Mouse (Mus musculus) limb, embryonic 12.5 days (tissue): ENCODE measurements around the gene Ugcg. TPM values are rescaled to one million over a fixed set of nuclear protein-coding genes. Genes with fewer than 3 reads are reported as not detected.
"Not testable (repeated sequence)": the region's sequence is repeated elsewhere in the genome, so short reads cannot be mapped to it uniquely, and the experiment has no call there.

Source experiments
- ATAC-seq: fragments of 200-750 bp; cut with Nextera tagmentation; 2 replicates; pipeline ENCODE4 v1.8.0; 2017; ENCODE audit warnings: low read depth, moderate TSS enrichment; ENCODE audit not compliant: insufficient number of reproducible peaks, insufficient read depth, low FRiP score, low TSS enrichment
- H3K27ac ChIP-seq: fragments of 300-500 bp; sonication (generic); 2 replicates; pipeline ENCODE4 v1.5.1; 2016; ENCODE audit warnings: mild to moderate bottlenecking, moderate library complexity
- H3K27me3 ChIP-seq: fragments of 300-500 bp; sonication (generic); 2 replicates; pipeline ENCODE4 v1.6.1; 2016; ENCODE audit warnings: mild to moderate bottlenecking, moderate library complexity
- H3K36me3 ChIP-seq: fragments of 300-500 bp; sonication (generic); 2 replicates; pipeline ENCODE4 v1.6.1; 2016; ENCODE audit warnings: mild to moderate bottlenecking, moderate library complexity
- H3K4me1 ChIP-seq: fragments of 300-500 bp; sonication (generic); replicated peaks from 2 replicates; pipeline ENCODE4 v1.6.1; 2016
- H3K4me2 ChIP-seq: fragments of 300-500 bp; sonication (generic); 2 replicates; pipeline ENCODE4 v1.6.1; 2016; ENCODE audit warnings: mild to moderate bottlenecking, moderate library complexity
- H3K4me3 ChIP-seq: fragments of 300-500 bp; sonication (generic); replicated peaks from 2 replicates; pipeline ENCODE4 v1.5.1; 2016; ENCODE audit warnings: mild to moderate bottlenecking
- H3K9ac ChIP-seq: fragments of 300-500 bp; sonication (generic); replicated peaks from 2 replicates; pipeline ENCODE4 v1.6.1; 2016; ENCODE audit warnings: mild to moderate bottlenecking, moderate library complexity
- H3K9me3 ChIP-seq: fragments of 300-500 bp; sonication (generic); 2 replicates; pipeline ENCODE4 v1.6.1; 2016; ENCODE audit warnings: mild to moderate bottlenecking, moderate library complexity
- WGBS: fragments of 180-500 bp; shearing (Covaris S2); methylation state at CpG from one replicate; pipeline ENCODE4 v1.1.7; 2016; 5-methylcytosine and 5-hydroxymethylcytosine counted together
- polyA plus RNA-seq: library from polyadenylated mRNA; unstranded; fragments of >200 nt; fragmentation: Nextera tagmentation; extraction: Ambion mirVana; gene quantifications from 2 replicates; pipeline ENCODE4 v1.2.1, GENCODE M21; 2016

Ugcg gene
- polyA plus RNA-seq, 1 experiment from 2014 or later = 15.1 TPM

GRCm38 (mm10) chr4:59259806-59260205 is 70.7 kb downstream of the Ugcg start:
- H3K4me1 ChIP-seq = no peaks in the 10 kb centered on the region
- no peak overlapping the region for H3K27ac ChIP-seq
- H3K4me2 ChIP-seq = no peak overlapping the region
- H3K9me3 ChIP-seq = no peaks in the 10 kb centered on the region
- H3K27me3 ChIP-seq = no peaks in the 10 kb centered on the region
- whole genome bisulfite sequencing = 96% methylated on average over 1 of the region's 1 CpGs
- no peak overlapping the region for H3K9ac ChIP-seq
- no peak overlapping the region for H3K4me3 ChIP-seq
- no peaks in the 10 kb centered on the region for H3K36me3 ChIP-seq
- no peak for ATAC-seq

GRCm38 (mm10) chr4:59260871-59261515 is 71.9 kb downstream of the Ugcg start:
- H3K36me3 ChIP-seq = no peaks in the 10 kb centered on the region
- H3K27ac ChIP-seq = no peak overlapping the region
- no peaks in the 10 kb centered on the region for H3K27me3 ChIP-seq
- no peak overlapping the region for H3K4me2 ChIP-seq
- 90% methylated on average over 13 of the region's 13 CpGs for WGBS
- H3K9me3 ChIP-seq = 0 out of 2 replicates have a peak, but pooled peaks cover 2% of the 10 kb centered on the region
- H3K4me3 ChIP-seq = no peak overlapping the region
- no peaks in the 10 kb centered on the region for H3K4me1 ChIP-seq
- H3K9ac ChIP-seq = no peak overlapping the region
- no peak for ATAC-seq

- H3K27ac ChIP-seq, ATAC-seq, H3K4me3 ChIP-seq, H3K36me3 ChIP-seq, H3K27me3 ChIP-seq, H3K4me2 ChIP-seq, H3K4me1 ChIP-seq, H3K9me3 ChIP-seq, H3K9ac ChIP-seq: not testable (repeated sequence)
- WGBS = 89% methylated on average over 3 of the region's 10 CpGs
Observed at GRCm38 (mm10) chr4:59261582-59261981, 72.5 kb downstream of the Ugcg start.

GRCm38 (mm10) chr4:59262156-59262555 is 73.1 kb downstream of the Ugcg start:
- no peaks in the 10 kb centered on the region for H3K36me3 ChIP-seq
- no peaks in the 10 kb centered on the region for H3K4me1 ChIP-seq
- WGBS = 80% methylated on average over 6 of the region's 6 CpGs
- 0 out of 2 replicates have a peak, but pooled peaks cover 5% of the 10 kb centered on the region for H3K9me3 ChIP-seq
- no peak for ATAC-seq
- no peak overlapping the region for H3K4me2 ChIP-seq
- H3K27me3 ChIP-seq = no peaks in the 10 kb centered on the region
- H3K9ac ChIP-seq = no peak overlapping the region
- H3K4me3 ChIP-seq = no peak overlapping the region
- H3K27ac ChIP-seq = no peak overlapping the region

- no peak overlapping the region for H3K4me2 ChIP-seq
- no peaks in the 10 kb centered on the region for H3K4me1 ChIP-seq
- no peaks in the 10 kb centered on the region for H3K27me3 ChIP-seq
- H3K9ac ChIP-seq = no peak overlapping the region
- H3K4me3 ChIP-seq = no peak overlapping the region
- H3K36me3 ChIP-seq = no peaks in the 10 kb centered on the region
- 0 out of 2 replicates have a peak, but pooled peaks cover 5% of the 10 kb centered on the region for H3K9me3 ChIP-seq
- WGBS = 88% methylated on average over 2 of the region's 2 CpGs
- no peak for ATAC-seq
- H3K27ac ChIP-seq = no peak overlapping the region
Observed at GRCm38 (mm10) chr4:59263418-59263817, 74.4 kb downstream of the Ugcg start.

DNA sequence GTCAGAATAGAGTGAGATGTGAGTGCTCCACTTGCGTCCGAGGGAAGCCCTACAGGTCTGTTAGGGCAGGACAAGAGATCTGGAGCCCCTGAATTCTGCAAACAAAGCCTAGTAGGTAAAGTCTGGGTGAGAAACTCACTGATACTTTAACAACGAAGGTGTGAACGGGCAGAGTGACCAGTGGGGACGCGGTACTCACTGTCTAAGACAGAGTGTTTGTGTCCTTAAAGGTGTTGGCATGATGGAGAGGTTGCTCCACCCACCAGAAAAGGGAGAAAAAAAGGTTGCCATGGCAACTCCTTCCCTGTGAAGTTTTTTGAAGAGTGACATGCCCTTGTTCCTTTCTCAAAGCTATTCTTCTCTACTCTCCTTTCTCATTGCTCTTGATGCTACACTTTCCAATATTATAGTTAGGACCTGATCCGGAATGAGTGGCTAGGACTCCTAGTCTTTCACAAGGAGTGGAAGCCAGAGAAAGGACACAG is 75.6 kb downstream of the Ugcg start:
- no peaks in the 10 kb centered on the region for H3K36me3 ChIP-seq
- WGBS = 69% methylated on average over 7 of the region's 7 CpGs
- no peak overlapping the region for H3K27ac ChIP-seq
- no peaks in the 10 kb centered on the region for H3K4me1 ChIP-seq
- H3K27me3 ChIP-seq = no peaks in the 10 kb centered on the region
- no peak overlapping the region for H3K4me2 ChIP-seq
- H3K4me3 ChIP-seq = no peak overlapping the region
- peaks cover 13% of the 10 kb centered on the region for H3K9me3 ChIP-seq
- no peak overlapping the region for H3K9ac ChIP-seq
- ATAC-seq = no peak

DNA sequence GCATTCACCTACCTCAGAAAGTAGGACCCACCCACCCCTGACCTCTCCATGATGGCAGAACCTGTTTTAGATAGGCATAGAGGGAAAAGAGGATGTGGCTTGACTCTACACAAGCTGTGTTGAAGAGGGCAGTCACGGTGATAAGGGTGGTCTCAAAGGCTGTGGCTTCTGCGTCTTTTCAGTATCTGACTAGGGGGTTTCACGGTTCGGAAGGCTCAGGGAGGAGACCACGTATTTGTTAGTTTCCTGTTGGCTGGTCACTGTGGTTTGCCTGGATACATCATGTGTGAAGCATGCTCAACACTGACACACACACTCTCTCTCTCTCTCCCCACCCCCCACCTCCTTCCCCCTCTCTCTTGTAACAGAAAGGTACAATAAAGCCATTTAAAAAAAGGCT is 76.1 kb downstream of the Ugcg start:
- 80% methylated on average over 5 of the region's 5 CpGs for WGBS
- ATAC-seq = no peak
- Histone ChIP-seq H3K27me3 (no peaks in the 10 kb centered on the region), H3K9me3 (peaks cover 18% of the 10 kb centered on the region), H3K4me2 (no peak overlapping the region), H3K36me3 (no peaks in the 10 kb centered on the region), H3K4me1 (no peaks in the 10 kb centered on the region), H3K27ac (no peak overlapping the region), H3K4me3 (no peak overlapping the region), H3K9ac (no peak overlapping the region)

DNA sequence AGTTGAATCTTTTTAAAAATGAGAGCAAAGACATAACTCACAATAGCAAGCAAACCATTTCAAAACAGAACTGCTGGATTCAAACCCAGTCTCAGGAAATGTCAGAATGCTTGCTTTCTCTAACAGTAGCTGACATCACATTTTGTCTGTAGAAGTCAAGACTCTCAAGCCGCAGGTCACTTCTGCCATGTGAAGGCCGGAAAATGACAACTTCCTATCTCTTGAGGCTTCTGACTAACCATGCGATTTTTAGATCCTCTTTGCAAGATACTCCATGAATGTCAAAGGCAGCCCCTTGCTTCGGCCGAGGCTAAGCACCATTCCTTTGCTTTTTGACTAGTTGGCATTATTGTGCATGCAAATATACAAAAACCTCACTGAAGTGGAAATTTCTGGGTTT is 76.6 kb downstream of the Ugcg start:
- H3K4me1 ChIP-seq = no peaks in the 10 kb centered on the region
- WGBS = 95% methylated on average over 5 of the region's 5 CpGs
- H3K9ac ChIP-seq = no peak overlapping the region
- H3K36me3 ChIP-seq = no peaks in the 10 kb centered on the region
- no peak overlapping the region for H3K4me2 ChIP-seq
- H3K27ac ChIP-seq = no peak overlapping the region
- no peak for ATAC-seq
- H3K27me3 ChIP-seq = no peaks in the 10 kb centered on the region
- H3K9me3 ChIP-seq = peaks cover 19% of the 10 kb centered on the region
- no peak overlapping the region for H3K4me3 ChIP-seq

Other genes with a start within 250 kb of the Ugcg start
- gene Zkscan16, start 245.6 kb upstream of the Ugcg start, polyA plus RNA-seq = 1.1 and 1.4 TPM in 2 replicates
- gene Ptgr1, start 202.1 kb upstream of the Ugcg start, polyA plus RNA-seq = 23.5 and 24.5 TPM in 2 replicates
- 9.2 and 11.6 TPM in 2 replicates for gene Dnajc25, start 194.2 kb upstream of the Ugcg start, polyA plus RNA-seq
- gene Gm20503, start 186.0 kb upstream of the Ugcg start, polyA plus RNA-seq = 14.5 and 16.8 TPM in 2 replicates
- 161 and 166 TPM in 2 replicates for gene Gng10, start 154.2 kb upstream of the Ugcg start, polyA plus RNA-seq
- 0.04 TPM in 1 of 2 replicates, not detected in the other for gene AI481877, start 50.3 kb upstream of the Ugcg start, polyA plus RNA-seq
- 1.2 and 1.8 TPM in 2 replicates for gene Susd1, start 249.4 kb downstream of the Ugcg start, polyA plus RNA-seq